Mouse (Mus musculus): ENCODE data around the gene Saxo1.
A peak's percentile ranks its signal among the peaks of the same experiment; 100 is the strongest.

GRCm38 (mm10) chr4:86537972-86538371, 20.2 kb downstream of the Saxo1 start:
- TF ChIP-seq POLR2A (IDR thresholded peaks at IDR 0.05; ENCODE audit: insufficient read depth, low read depth, low read length) (no peak), CTCF (IDR thresholded peaks at IDR 0.05) (peak; percentile 86)

All from heart, adult 2 months (tissue).